Mouse (Mus musculus) embryonic facial prominence, embryonic 14.5 days (tissue): Measurements from ENCODE around the gene Anp32e. TPM values are rescaled to one million over a fixed set of nuclear protein-coding genes. Genes with fewer than 3 reads are reported as not detected.
A peak's percentile ranks its signal among the peaks of the same experiment; 100 is the strongest.

ENCODE experiments used
- ATAC-seq: fragments of 200-750 bp; cut with Nextera tagmentation; 2 replicates; pipeline ENCODE4 v1.8.0; 2017; ENCODE audit warnings: low read depth, moderate number of reproducible peaks, moderate TSS enrichment
- DNase-seq: peaks from one replicate; pipeline ENCODE4 v3.0.0-alpha.2; 2015; ENCODE audit warnings: low spot score
- H3K27ac ChIP-seq: fragments of 300-500 bp; sonication (generic); replicated peaks from 2 replicates; pipeline ENCODE4 v1.5.1; 2014; ENCODE audit warnings: low read depth, mild to moderate bottlenecking, low read length, moderate library complexity
- H3K27me3 ChIP-seq: fragments of 300-500 bp; sonication (generic); replicated peaks from 2 replicates; pipeline ENCODE4 v1.6.1; 2014; ENCODE audit warnings: low read length; ENCODE audit not compliant: control insufficient read depth, insufficient read depth
- H3K36me3 ChIP-seq: fragments of 300-500 bp; sonication (generic); 2 replicates; pipeline ENCODE4 v1.6.1; 2014; ENCODE audit warnings: low read length, mixed read lengths; ENCODE audit not compliant: control insufficient read depth, insufficient read depth
- H3K4me1 ChIP-seq: fragments of 300-500 bp; sonication (generic); 2 replicates; pipeline ENCODE4 v1.6.1; 2014; ENCODE audit warnings: antibody characterized with exemption, low read length; ENCODE audit not compliant: control insufficient read depth, insufficient read depth
- H3K4me2 ChIP-seq: fragments of 300-500 bp; sonication (generic); 2 replicates; pipeline ENCODE4 v1.6.1; 2014; ENCODE audit warnings: low read depth, mild to moderate bottlenecking, low read length, moderate library complexity, mixed read lengths
- H3K4me3 ChIP-seq: fragments of 300-500 bp; sonication (generic); 2 replicates; pipeline ENCODE4 v1.5.1; 2014; ENCODE audit warnings: low read depth, mild to moderate bottlenecking, low read length
- H3K9ac ChIP-seq: fragments of 300-500 bp; sonication (generic); 2 replicates; pipeline ENCODE4 v1.6.1; 2014; ENCODE audit warnings: low read depth, mild to moderate bottlenecking, low read length, moderate library complexity, mixed read lengths
- H3K9me3 ChIP-seq: fragments of 300-500 bp; sonication (generic); 2 replicates; pipeline ENCODE4 v1.6.1; 2016; ENCODE audit warnings: low read length; ENCODE audit not compliant: control insufficient read depth
- WGBS: fragments of 180-500 bp; shearing (Covaris S2); extraction: QIAGEN DNeasy Blood & Tissue Kit; methylation state at CpG from one replicate; pipeline ENCODE4 v1.1.7; 2014; 5-methylcytosine and 5-hydroxymethylcytosine counted together
- polyA plus RNA-seq: library from polyadenylated mRNA; unstranded; fragments of >200 nt; fragmentation: Nextera tagmentation; extraction: Ambion mirVana; gene quantifications from 2 replicates; pipeline ENCODE4 v1.2.1, GENCODE M21; 2014

Anp32e gene
- polyA plus RNA-seq = 62.6 and 64.2 TPM in 2 replicates

DNA sequence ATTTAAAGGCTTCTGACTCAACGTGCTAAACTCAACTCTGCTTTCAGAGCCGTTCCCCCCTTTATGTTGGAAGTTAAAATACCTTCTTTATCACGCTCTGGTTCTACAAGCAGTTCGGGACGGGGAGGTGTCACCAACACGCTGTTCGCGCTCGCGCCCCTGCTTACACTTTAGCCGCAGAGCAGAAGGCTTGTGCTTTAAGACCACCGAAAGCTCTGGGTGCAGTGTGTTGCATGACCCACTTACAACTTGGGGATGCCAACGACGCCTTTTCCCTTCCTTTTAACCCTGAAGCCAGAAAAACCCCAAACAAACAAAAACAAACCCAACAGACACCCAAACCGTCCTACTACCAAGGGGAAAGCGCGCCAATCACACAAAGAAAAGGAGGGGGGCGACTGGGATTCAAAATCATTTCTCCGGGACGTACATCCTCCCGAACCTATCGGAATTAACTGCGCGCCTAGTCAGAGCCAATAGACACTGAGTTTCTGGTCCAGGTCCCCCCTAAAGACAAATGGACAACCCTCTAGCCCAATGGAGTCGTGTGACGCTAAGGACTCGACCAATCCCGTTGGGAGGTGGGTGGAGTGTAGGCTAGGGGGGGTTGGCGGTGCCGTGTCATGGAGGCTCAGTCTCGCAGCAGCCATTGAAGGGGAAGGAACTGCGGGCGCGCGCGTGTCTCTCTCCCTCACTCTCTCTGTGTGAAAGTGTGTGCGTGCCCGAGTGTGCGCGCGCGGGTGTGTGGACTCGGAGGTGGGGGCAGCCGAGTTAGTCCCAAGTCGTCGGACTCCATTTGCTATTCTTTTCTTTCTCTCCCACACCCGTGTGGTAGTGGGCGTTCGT, at the start of gene Anp32e:
Anp32e (plus strand) TSS at position 589 of the 846 bp plus-strand sequence.
- no peaks in the 10 kb centered on the region for H3K9me3 ChIP-seq
- under 1% methylated on average over 42 of the region's 49 CpGs for WGBS
- peak; percentile 100 for DNase-seq

DNA sequence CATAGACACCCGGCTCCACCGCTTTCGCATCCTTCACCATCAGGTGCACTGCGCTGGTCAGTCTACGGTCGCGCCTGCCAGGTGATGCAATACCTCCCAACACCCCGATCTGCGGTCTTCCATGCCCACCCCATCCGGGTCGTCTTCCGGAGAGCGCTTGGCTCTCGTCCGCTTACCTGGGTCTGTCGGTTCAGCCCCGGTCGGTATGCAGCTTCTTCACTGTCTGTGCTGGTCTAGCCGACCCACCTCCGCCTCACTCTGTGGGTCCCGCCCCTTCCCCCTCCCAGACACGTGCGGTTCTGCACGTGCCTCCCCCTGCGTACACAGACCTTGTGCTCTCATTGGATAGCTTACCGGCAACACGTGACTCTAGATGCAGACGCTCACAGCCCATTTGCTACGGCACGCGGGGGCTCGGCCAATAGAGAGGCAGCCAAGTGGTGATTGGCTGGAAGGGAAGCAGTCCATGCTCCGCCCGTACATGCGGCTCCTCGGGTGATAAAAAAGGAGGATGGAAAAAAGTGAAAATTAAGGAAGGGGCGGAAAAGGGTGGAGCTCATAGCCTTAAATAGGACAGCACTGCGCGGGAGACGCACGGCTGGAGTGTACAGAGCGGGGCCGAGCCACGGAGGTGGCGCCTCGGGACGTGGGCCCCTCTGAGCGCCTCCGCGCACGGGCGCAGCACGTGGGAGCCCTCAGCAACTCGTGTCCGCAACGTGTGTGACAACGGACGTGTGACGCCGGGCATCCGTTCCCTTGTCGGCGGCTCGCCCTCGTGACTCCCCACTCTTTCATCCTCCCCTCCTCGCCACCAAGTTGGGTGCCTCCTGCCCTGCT, 46.8 kb upstream of the Anp32e start, which contains the start of gene Ciart:
Ciart (minus strand) TSS at position 273 of the 837 bp plus-strand sequence.
- H3K9ac ChIP-seq = peak within 1 kb of the TSS; percentile 56
- WGBS = under 1% methylated on average over 42 of the region's 66 CpGs
- ATAC-seq = peak; percentile 99
- H3K4me3 ChIP-seq = peak within 1 kb of the TSS; percentile 49
- H3K4me1 ChIP-seq = peaks cover 11% of the 10 kb centered on the region; the same call in 1 of the 2 replicates
- H3K27ac ChIP-seq = peak within 1 kb of the TSS; percentile 44
- peak; percentile 99 for DNase-seq
- H3K9me3 ChIP-seq = no peaks in the 10 kb centered on the region
- H3K4me2 ChIP-seq = peak within 1 kb of the TSS; percentile 93
- H3K36me3 ChIP-seq = no peaks in the 10 kb centered on the region
- no peaks in the 10 kb centered on the region for H3K27me3 ChIP-seq

More for the DNA sequence above, at the start of gene Anp32e:
- no peaks in the 10 kb centered on the region for H3K27me3 ChIP-seq
- H3K4me3 ChIP-seq = peak within 1 kb of the TSS; percentile 86
- H3K9ac ChIP-seq = peak within 1 kb of the TSS; percentile 98
- peak within 1 kb of the TSS; percentile 94 for H3K27ac ChIP-seq
- H3K4me1 ChIP-seq = no peaks in the 10 kb centered on the region
- H3K4me2 ChIP-seq = peak within 1 kb of the TSS; percentile 69
- H3K36me3 ChIP-seq = peaks cover 8% of the 10 kb centered on the region
- peak; percentile 100 for ATAC-seq

DNA sequence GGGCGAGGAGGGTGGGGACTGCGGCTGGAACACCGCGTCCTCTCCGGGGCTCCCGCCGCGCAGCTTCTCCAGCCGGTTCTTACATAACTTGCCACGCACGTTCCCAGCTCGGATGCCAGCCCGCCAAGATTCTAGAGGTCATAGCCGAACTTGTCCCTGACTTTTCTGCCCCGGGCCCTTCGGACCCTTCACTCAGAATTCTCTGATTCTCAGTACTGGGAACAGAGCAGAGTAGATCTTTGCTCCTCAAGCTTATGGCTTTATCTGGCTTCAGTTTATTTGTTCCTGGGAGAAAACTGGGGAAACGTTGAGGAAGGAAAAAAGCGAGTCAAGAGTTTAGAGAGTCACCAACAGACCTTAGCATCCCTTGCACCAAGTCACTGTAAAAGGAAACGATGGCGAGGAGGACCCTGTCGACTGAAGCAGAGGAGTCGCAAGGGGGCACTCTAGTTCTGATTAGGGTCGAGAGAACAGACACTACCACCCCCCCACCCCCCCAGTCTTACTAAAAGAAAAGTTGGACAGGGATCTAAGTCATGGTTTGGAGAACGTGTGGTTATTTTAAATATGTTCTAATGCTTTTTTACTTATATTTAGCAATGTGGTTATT, 46.1 kb upstream of the Anp32e start:
- ATAC-seq (no peak), DNase-seq (peak; percentile 83)
- Histone ChIP-seq H3K9ac (peak overlapping the region; percentile 53), H3K4me3 (peak overlapping the region; percentile 49), H3K36me3 (no peaks in the 10 kb centered on the region), H3K9me3 (no peaks in the 10 kb centered on the region), H3K4me1 (peaks cover 11% of the 10 kb centered on the region; the same call in 1 of the 2 replicates), H3K4me2 (peak overlapping the region; percentile 93), H3K27ac (peak overlapping the region; percentile 44; the same call in 1 of the 2 replicates), H3K27me3 (no peaks in the 10 kb centered on the region)
- WGBS = 2% methylated on average over 23 of the region's 24 CpGs

DNA sequence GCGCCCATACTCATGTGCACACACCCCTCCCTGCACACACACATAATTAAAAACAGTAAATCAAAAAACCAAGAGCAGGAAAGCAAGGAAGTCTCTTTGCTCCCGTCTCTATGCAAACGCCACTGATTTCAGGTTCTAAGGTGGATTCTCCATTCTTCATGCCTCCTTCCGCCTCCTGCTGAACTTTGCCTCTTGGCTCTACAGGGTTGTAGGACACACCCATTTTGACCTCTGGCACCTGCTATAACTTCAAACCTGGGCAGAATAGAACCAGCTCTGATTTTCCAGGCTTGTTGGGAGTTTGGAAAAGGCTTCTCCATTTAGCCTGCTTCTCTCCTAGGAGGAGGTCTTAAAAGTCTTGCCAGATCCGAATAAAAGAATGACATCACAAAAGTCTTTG, 44.6 kb upstream of the Anp32e start:
- WGBS = 69% methylated on average over 5 of the region's 5 CpGs
- no peak overlapping the region for H3K9ac ChIP-seq
- no peaks in the 10 kb centered on the region for H3K9me3 ChIP-seq
- no peaks in the 10 kb centered on the region for H3K36me3 ChIP-seq
- ATAC-seq (no peak), DNase-seq (no peak)
- H3K27ac ChIP-seq = no peak overlapping the region
- no peaks in the 10 kb centered on the region for H3K27me3 ChIP-seq
- H3K4me2 ChIP-seq = no peak overlapping the region
- H3K4me1 ChIP-seq = peaks cover 11% of the 10 kb centered on the region; the same call in 1 of the 2 replicates
- no peak overlapping the region for H3K4me3 ChIP-seq

DNA sequence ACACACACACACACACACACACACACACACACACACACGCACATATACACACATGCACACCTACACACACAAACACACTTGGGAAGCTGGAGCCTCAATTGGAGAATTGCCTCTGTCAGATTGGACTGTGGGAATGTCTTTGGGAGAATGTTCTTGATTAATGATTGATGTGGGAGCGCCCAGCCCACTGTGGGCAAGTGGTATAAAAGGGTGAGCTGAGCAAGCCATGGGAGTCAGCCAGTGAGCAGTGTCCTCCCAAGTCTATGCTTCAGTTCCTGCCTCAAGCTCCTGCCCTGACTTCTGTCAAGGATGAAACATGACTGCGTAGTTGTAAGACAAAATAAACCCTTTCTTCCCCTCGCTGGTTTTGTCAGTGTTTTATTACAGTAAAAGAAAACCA, 41.5 kb upstream of the Anp32e start:
- Histone ChIP-seq H3K36me3 (no peaks in the 10 kb centered on the region), H3K4me1 (peaks cover 14% of the 10 kb centered on the region; the same call in 1 of the 2 replicates), H3K4me3 (no peak overlapping the region), H3K4me2 (no peak overlapping the region), H3K27me3 (no peaks in the 10 kb centered on the region), H3K9ac (no peak overlapping the region; the same call in 1 of the 2 replicates), H3K9me3 (no peaks in the 10 kb centered on the region), H3K27ac (no peak overlapping the region)
- WGBS = 71% methylated on average over 4 of the region's 4 CpGs
- no peak for DNase-seq
- no peak for ATAC-seq

DNA sequence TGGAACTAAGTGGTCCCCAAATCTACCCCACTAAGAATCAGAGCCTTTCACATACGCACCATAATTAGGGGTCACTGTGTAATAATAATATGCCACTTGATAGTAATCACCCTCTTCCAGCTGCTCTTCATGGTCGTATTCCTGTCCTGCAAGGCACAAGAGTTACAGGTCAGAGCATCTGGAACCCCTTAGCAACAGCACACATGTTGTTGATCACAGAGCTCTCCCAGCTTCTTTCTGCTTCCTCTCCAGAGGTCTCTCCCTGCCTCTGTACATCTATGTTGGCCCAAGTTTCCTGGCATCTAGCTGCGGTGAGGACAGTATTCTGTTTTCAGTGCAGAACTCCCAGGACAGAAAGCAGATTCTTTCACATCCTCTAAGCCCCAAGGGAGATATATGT, 39.4 kb upstream of the Anp32e start:
- 33% methylated on average over 3 of the region's 3 CpGs for WGBS
- Histone ChIP-seq H3K4me1 (peaks cover 9% of the 10 kb centered on the region; the same call in 1 of the 2 replicates), H3K27ac (no peak overlapping the region; the same call in 1 of the 2 replicates), H3K36me3 (no peaks in the 10 kb centered on the region), H3K9me3 (no peaks in the 10 kb centered on the region), H3K4me3 (no peak overlapping the region), H3K9ac (no peak overlapping the region), H3K27me3 (no peaks in the 10 kb centered on the region), H3K4me2 (no peak overlapping the region)
- ATAC-seq (no peak), DNase-seq (no peak)

DNA sequence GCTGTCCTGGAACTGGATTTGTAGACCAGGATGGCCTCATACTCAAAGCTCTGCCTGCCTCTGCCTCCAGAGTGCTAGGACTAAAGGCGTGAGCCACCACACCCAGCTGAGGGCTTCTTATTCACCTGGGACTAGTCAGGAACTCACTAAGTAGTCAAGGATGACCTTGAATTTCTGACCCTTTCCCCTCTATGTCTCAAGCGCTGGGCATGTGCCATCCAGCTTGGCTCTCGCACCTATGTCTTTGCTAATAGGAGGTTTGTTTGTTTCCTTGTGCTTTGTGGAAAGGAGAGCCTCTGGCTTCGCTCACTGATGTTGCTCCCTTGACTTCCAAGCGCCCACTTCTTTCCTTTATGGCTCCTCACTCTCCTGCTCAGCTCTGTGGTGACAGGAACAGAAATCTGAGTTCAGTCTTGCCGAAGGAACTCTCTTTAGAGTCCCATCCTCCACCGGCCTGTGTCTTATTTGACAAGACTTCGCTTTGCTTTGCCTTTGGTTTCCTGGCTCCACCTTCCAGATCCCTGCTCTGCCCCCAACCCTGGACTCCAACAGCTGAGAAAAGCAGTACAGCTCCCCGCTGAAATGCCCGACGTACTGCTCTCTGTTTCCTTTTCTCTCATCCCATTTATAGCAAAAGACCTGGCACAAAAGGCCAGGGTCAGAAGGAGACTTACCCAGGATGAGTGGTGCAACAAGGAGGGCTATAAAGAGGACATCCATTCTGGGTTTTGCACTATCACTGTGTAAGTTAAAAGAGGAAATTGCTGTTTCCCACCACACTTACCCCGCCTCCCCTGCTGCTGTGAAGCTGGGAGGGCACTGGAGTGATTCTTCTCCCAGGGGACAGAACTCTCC, 37.6 kb upstream of the Anp32e start, which contains the start of gene BC028528:
BC028528 (minus strand) TSS at position 795 of the 855 bp plus-strand sequence.
- Histone ChIP-seq H3K9me3 (no peaks in the 10 kb centered on the region), H3K27me3 (no peaks in the 10 kb centered on the region), H3K4me1 (peaks cover 13% of the 10 kb centered on the region; the same call in 1 of the 2 replicates), H3K27ac (peak within 1 kb of the TSS; percentile 87), H3K9ac (peak within 1 kb of the TSS; percentile 43), H3K4me3 (peak within 1 kb of the TSS; percentile 19), H3K4me2 (peak within 1 kb of the TSS; percentile 42), H3K36me3 (no peaks in the 10 kb centered on the region)
- DNase-seq = peak; percentile 87
- peak; percentile 31; the same call in 1 of the 2 replicates for ATAC-seq
- WGBS = 27% methylated on average over 12 of the region's 12 CpGs
